In genomic region chr8:11003917-11004470, GRCm38 (mm10) we compare ENCODE assay signal across 8 mouse cellular contexts. TPM values are rescaled to one million over a fixed set of nuclear protein-coding genes. Genes with fewer than 3 reads are reported as not detected.
A peak's percentile ranks its signal among the peaks of the same experiment; 100 is the strongest.
DNase-seq lines count a peak whose midpoint lies in the region; ATAC-seq and TF ChIP-seq lines count a peak whose summit lies in the region.

No protein-coding gene starts in this region.

- WGBS in hindbrain, embryonic 12.5 days = 31% methylated on average over 7 of the region's 7 CpGs
- WGBS in midbrain, embryonic 12.5 days = 54% methylated on average over 7 of the region's 7 CpGs

- H3K4me2 ChIP-seq in hindbrain, embryonic 12.5 days (replicated peaks) = peak overlapping the region; percentile 91
- peak overlapping the region; percentile 82 for H3K4me2 ChIP-seq in midbrain, embryonic 12.5 days (replicated peaks)

- intact Hi-C loops in left cerebral cortex, postnatal 4 days (cut with DNase I) = loop anchor here (10.0 kb wide), 2 partner anchors 129 to 279 kb away; no protein-coding TSS in a partner anchor

- no peak for ATAC-seq in hindbrain, embryonic 12.5 days (ENCODE audit: low FRiP score)
- ATAC-seq in midbrain, embryonic 12.5 days (ENCODE audit: low FRiP score, low read depth) = no peak

- TF ChIP-seq CTCF in brain, embryonic 14.5 days (IDR thresholded peaks at IDR 0.05; ENCODE audit: borderline replicate concordance, extremely low read depth, insufficient read depth, insufficient read length) = no peak

- no peak for TF ChIP-seq POLR2A in brain, embryonic 14.5 days (IDR thresholded peaks at IDR 0.05; ENCODE audit: borderline replicate concordance, extremely low read depth, insufficient read depth, insufficient read length, poor library complexity, severe bottlenecking)

- no peaks in the 10 kb centered on the region for H3K9me3 ChIP-seq in hindbrain, embryonic 12.5 days (replicated peaks)
- H3K9me3 ChIP-seq in midbrain, embryonic 12.5 days = no peaks in the 10 kb centered on the region

- peak; percentile 37 for DNase-seq in kidney, adult 18-20 months
- no peak for DNase-seq in kidney, adult 11 months
- peak; percentile 22 for DNase-seq in brain, embryonic 14.5 days (ENCODE audit: low read depth)
- no peak for DNase-seq in c-Kit-positive CD71-positive TER-119-positive erythroid progenitor cells, embryonic 14.5 days (ENCODE audit: low spot score)
- DNase-seq in frontal cortex, postnatal 14 days (ENCODE audit: low spot score in 2 of 2) = no peak
- DNase-seq in left cerebral cortex, postnatal 4 days = no peak

- H3K36me3 ChIP-seq in hindbrain, embryonic 12.5 days = 0 out of 2 replicates have a peak, but pooled peaks cover 8% of the 10 kb centered on the region
- peaks cover 8% of the 10 kb centered on the region; the same call in 1 of the 2 replicates for H3K36me3 ChIP-seq in midbrain, embryonic 12.5 days

- H3K9ac ChIP-seq in hindbrain, embryonic 12.5 days = peak overlapping the region; percentile 78
- peak overlapping the region; percentile 89 for H3K9ac ChIP-seq in midbrain, embryonic 12.5 days (replicated peaks)

- peaks cover 77% of the 10 kb centered on the region for H3K4me1 ChIP-seq in hindbrain, embryonic 12.5 days
- peaks cover 76% of the 10 kb centered on the region for H3K4me1 ChIP-seq in midbrain, embryonic 12.5 days

- peak overlapping the region; percentile 52; the same call in 1 of the 2 replicates for H3K27ac ChIP-seq in hindbrain, embryonic 12.5 days
- no peak overlapping the region for H3K27ac ChIP-seq in midbrain, embryonic 12.5 days (replicated peaks)

- H3K27me3 ChIP-seq in hindbrain, embryonic 12.5 days = no peaks in the 10 kb centered on the region
- H3K27me3 ChIP-seq in midbrain, embryonic 12.5 days = 0 out of 2 replicates have a peak, but pooled peaks cover 10% of the 10 kb centered on the region

- peak overlapping the region; percentile 57 for H3K4me3 ChIP-seq in hindbrain, embryonic 12.5 days
- H3K4me3 ChIP-seq in midbrain, embryonic 12.5 days = peak overlapping the region; percentile 84

RNA-seq across cellular contexts. Expression of gene Irs2, which starts 4.3 kb away (rescaled TPM):
- polyA plus RNA-seq in brain, embryonic 14.5 days (2012; rRNA removed) = 9.7 and 17.6 TPM in 2 replicates
- polyA plus RNA-seq in hindbrain, embryonic 12.5 days (2016; fragmentation: Nextera tagmentation; extraction: Ambion mirVana) = 9.8 and 10.4 TPM in 2 replicates
- 7.9 and 10.0 TPM in 2 replicates for polyA plus RNA-seq in midbrain, embryonic 12.5 days (2016; fragmentation: Nextera tagmentation; extraction: Ambion mirVana)
- 10 to 100 TPM; 35.8 to 37.0 TPM for total RNA-seq in left cerebral cortex, postnatal 4 days (2021)

Comparison
In these comparisons a context has a peak if more than half of its experiments do, and no peak if none do; other contexts are left out.
1. DNase-seq: peak in kidney, adult 18-20 months (single experiment) and brain, embryonic 14.5 days (single experiment); none in kidney, adult 11 months (single experiment), c-Kit-positive CD71-positive TER-119-positive erythroid progenitor cells, embryonic 14.5 days (single experiment), frontal cortex, postnatal 14 days (0 of 2) and left cerebral cortex, postnatal 4 days (single experiment).